Mouse (Mus musculus): ENCODE data around the gene Mmp9. TPM values are rescaled to one million over a fixed set of nuclear protein-coding genes. Genes with fewer than 3 reads are reported as not detected.
A peak's percentile ranks its signal among the peaks of the same experiment; 100 is the strongest.

Mmp9 gene
- polyA plus RNA-seq, 1 experiment from 2014 or later: 46.1 TPM

DNA sequence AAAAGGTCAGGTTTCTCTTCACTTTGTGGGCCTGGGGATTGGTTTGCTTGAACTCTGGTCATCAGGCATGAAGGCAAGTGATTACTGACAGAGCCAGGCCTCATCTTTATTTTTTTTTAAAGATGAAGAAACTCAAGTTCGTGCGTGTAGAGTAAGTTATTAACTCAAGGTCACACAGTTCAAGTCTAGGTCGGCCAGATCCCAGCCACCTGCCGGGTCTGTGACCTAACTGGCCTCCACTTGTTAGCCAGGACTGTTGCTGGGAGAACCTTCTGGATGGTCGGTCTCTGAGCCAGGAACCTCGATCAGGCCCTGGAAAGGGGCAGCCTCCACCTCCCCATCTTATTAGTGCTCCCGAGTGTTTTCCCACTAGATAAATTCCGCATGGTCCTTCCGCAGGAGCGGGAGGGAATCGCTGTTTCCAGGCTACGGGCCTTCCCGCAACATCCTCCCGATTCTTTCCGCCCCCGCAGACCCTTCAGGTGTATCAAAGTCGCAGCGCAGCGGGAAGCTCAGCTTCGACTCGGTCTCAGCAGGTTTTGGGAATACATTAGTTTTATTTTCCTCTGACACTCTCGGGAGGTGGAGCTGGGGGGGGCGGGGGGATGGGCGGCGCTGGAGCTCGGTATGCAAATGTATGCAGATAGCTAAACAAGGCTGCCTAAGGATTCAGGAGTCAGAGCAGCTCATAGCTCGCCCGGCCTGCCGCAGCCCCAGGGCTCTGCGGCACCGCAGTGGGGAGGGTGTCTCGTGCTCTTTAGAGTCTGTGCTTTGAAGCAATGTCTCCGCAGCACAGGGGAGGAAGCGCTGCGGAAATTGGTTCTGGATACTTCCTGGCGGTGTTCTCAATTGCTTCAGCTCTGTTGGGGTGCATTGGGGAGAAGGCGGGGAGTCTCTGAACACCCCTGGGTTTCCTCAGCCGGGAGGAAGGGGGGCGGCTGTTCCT, 2.2 kb upstream of the Mmp9 start:
- H3K4me2 ChIP-seq (replicated peaks): peak overlapping the region; percentile 62
- peak overlapping the region; percentile 18; the same call in 1 of the 2 replicates for H3K9ac ChIP-seq
- peak overlapping the region; percentile 37 for H3K4me3 ChIP-seq (replicated peaks)
- no peak overlapping the region for H3K27ac ChIP-seq (replicated peaks)
- peaks cover 15% of the 10 kb centered on the region for H3K4me1 ChIP-seq
- H3K9me3 ChIP-seq (replicated peaks): no peaks in the 10 kb centered on the region
- peaks cover 30% of the 10 kb centered on the region for H3K27me3 ChIP-seq
- ATAC-seq (ENCODE audit: insufficient number of reproducible peaks, low FRiP score, low TSS enrichment, low read depth): peak; percentile 56; the same call in 1 of the 2 replicates
- no peaks in the 10 kb centered on the region for H3K36me3 ChIP-seq
- 3% methylated on average over 39 of the region's 39 CpGs for WGBS

DNA sequence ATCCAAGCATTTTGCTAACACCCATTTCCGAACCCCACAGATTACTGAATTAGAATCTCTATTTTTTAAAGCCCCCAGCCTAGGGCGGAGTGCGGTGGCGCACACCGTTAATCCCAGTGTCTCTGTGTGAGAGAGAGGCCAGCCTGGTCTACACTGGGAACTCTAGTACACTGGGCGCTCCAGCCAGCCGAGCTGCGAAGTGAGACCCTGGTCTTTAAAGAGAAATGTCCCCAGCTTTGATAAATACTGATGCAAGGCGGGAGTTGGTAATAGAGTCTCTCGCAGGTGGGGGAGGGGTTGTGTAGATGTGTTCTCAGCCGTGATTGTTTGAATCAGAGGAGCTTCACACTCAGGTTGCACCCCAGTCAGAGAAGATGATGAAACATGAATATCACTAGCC, 1.5 kb upstream of the Mmp9 start:
- peaks cover 15% of the 10 kb centered on the region for H3K4me1 ChIP-seq
- no peaks in the 10 kb centered on the region for H3K9me3 ChIP-seq (replicated peaks)
- WGBS: 2% methylated on average over 11 of the region's 11 CpGs
- no peak overlapping the region for H3K27ac ChIP-seq (replicated peaks)
- H3K4me3 ChIP-seq (replicated peaks): peak overlapping the region; percentile 37
- no peaks in the 10 kb centered on the region for H3K36me3 ChIP-seq
- H3K4me2 ChIP-seq (replicated peaks): peak overlapping the region; percentile 62
- no peak for ATAC-seq (ENCODE audit: insufficient number of reproducible peaks, low FRiP score, low TSS enrichment, low read depth)
- H3K9ac ChIP-seq: peak overlapping the region; percentile 18; the same call in 1 of the 2 replicates
- peaks cover 30% of the 10 kb centered on the region for H3K27me3 ChIP-seq

DNA sequence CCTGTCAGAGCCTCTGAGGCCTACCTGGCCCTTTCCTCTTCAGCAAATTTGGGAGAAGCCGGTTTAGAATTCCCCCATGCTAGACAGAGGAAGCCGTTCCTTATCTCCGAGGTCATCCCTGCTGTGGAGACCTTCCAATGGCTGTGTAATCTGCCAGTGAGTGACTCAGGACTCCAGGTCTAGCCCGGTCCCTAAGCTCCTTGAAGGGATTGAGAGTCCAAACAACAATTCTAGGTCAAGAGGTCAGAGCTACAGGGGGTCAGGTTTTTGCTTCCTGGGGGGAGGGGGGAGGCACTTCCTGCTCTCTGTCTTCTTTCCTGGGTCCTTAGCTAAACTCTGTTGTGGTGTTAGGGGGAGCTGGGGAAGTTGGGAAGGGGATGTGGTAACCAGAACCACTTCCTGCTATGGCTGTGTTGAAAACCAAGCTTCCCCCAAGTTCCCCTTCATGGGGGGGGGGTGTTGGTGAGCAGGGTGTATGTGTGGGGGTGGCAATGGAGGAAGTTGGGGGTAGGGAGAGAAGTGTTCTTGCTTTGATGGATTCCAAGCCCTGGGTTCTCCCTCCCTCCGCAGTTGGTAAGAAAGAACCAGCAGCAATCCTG, 2.2 kb downstream of the Mmp9 start:
- no peak for ATAC-seq (ENCODE audit: insufficient number of reproducible peaks, low FRiP score, low TSS enrichment, low read depth)
- Histone ChIP-seq H3K4me1 (peaks cover 19% of the 10 kb centered on the region), H3K9ac (no peak overlapping the region), H3K4me2 (replicated peaks) (no peak overlapping the region), H3K36me3 (no peaks in the 10 kb centered on the region), H3K27me3 (peaks cover 31% of the 10 kb centered on the region), H3K27ac (replicated peaks) (no peak overlapping the region), H3K4me3 (replicated peaks) (no peak overlapping the region), H3K9me3 (replicated peaks) (no peaks in the 10 kb centered on the region)
- WGBS: 18% methylated on average over 5 of the region's 5 CpGs

DNA sequence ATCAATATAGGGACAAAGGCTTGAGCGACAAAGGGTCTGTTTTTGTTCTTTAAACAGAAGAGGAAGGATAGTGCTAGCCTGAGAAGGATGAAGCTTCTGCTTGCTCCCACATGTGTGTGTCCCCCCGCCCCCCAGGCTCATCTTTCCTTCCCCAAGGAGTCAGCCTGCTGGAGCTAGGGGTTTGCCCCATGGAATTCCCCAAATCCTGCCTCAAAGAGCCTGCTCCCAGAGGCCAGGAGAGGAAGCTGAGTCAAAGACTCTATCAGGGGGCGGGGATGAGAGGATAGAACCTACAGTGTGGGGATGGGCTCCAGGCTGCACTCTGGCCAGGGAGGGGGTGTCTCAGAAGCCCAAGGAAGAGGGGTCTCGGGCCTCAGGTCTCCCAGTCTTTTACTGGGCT, 6.9 kb downstream of the Mmp9 start:
- WGBS: 22% methylated on average over 4 of the region's 4 CpGs
- no peaks in the 10 kb centered on the region for H3K9me3 ChIP-seq (replicated peaks)
- peaks cover 20% of the 10 kb centered on the region for H3K4me1 ChIP-seq
- no peak for ATAC-seq (ENCODE audit: insufficient number of reproducible peaks, low FRiP score, low TSS enrichment, low read depth)
- H3K36me3 ChIP-seq: no peaks in the 10 kb centered on the region
- H3K4me3 ChIP-seq (replicated peaks): no peak overlapping the region
- H3K27ac ChIP-seq (replicated peaks): no peak overlapping the region
- H3K4me2 ChIP-seq (replicated peaks): peak overlapping the region; percentile 17; the same call in 1 of the 2 replicates
- H3K9ac ChIP-seq: no peak overlapping the region
- H3K27me3 ChIP-seq: peaks cover 56% of the 10 kb centered on the region

DNA sequence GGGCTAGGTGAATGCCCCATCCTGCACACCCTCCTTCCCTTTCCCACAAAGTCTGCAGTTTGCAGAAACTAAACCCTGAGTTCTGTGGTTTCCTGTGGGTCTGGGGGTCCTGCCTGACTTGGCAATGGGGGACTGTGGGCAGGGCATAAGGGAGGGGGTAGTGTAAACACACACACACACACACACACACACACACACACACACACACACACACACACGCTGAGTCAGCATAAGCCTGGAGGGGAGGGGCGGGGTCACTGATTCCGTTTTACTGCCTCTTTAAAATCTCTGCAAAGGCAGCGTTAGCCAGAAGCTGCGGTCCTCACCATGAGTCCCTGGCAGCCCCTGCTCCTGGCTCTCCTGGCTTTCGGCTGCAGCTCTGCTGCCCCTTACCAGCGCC, 7.3 kb downstream of the Mmp9 start:
- peaks cover 22% of the 10 kb centered on the region for H3K4me1 ChIP-seq
- no peaks in the 10 kb centered on the region for H3K9me3 ChIP-seq (replicated peaks)
- H3K4me2 ChIP-seq (replicated peaks): peak overlapping the region; percentile 17; the same call in 1 of the 2 replicates
- H3K4me3 ChIP-seq (replicated peaks): no peak overlapping the region; the same call in 1 of the 2 replicates
- no peak for ATAC-seq (ENCODE audit: insufficient number of reproducible peaks, low FRiP score, low TSS enrichment, low read depth)
- no peak overlapping the region for H3K9ac ChIP-seq
- H3K27me3 ChIP-seq: peaks cover 60% of the 10 kb centered on the region
- 7% methylated on average over 6 of the region's 7 CpGs for WGBS
- no peaks in the 10 kb centered on the region for H3K36me3 ChIP-seq
- H3K27ac ChIP-seq (replicated peaks): no peak overlapping the region

DNA sequence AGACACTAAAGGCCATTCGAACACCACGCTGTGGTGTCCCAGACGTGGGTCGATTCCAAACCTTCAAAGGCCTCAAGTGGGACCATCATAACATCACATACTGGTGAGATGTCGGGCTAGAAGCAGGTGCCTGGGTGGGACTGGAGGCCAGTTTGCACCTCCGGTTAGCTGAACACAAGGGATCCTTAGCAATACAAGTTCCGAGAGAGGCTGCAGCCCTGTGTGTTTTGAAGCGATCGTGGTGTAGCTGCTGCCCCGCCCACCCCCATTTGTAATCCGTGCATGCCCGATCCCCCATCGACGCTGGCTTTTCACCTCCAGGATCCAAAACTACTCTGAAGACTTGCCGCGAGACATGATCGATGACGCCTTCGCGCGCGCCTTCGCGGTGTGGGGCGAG, 8.4 kb downstream of the Mmp9 start:
- ATAC-seq (ENCODE audit: insufficient number of reproducible peaks, low FRiP score, low TSS enrichment, low read depth): no peak
- H3K27me3 ChIP-seq: peaks cover 71% of the 10 kb centered on the region
- WGBS: 8% methylated on average over 25 of the region's 25 CpGs

DNA sequence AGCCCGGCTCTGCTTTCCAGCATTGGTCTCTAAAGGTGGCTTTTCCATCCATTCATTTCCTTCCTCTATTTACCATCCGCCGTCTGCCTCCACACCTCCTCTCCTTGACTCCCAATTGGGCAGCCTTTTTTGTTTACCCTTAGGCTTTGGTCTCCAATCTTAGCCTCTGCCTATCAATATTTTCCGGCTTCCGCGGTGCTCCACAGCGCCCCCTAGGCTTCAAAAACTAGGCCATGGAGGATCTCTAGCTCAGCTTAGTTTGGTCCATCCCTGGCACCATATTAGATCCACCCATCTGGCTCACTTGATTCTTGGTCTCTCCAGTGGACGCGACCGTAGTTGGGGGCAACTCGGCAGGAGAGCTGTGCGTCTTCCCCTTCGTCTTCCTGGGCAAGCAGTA, 9.9 kb downstream of the Mmp9 start:
- WGBS: 29% methylated on average over 13 of the region's 13 CpGs
- Histone ChIP-seq H3K4me2 (replicated peaks) (no peak overlapping the region), H3K27me3 (peaks cover 84% of the 10 kb centered on the region), H3K27ac (replicated peaks) (no peak overlapping the region), H3K4me3 (replicated peaks) (no peak overlapping the region), H3K36me3 (no peaks in the 10 kb centered on the region), H3K9ac (no peak overlapping the region), H3K4me1 (peaks cover 28% of the 10 kb centered on the region), H3K9me3 (replicated peaks) (no peaks in the 10 kb centered on the region)
- ATAC-seq (ENCODE audit: insufficient number of reproducible peaks, low FRiP score, low TSS enrichment, low read depth): no peak

More for the DNA sequence above, 8.4 kb downstream of the Mmp9 start:
- Histone ChIP-seq H3K9me3 (replicated peaks) (no peaks in the 10 kb centered on the region), H3K27ac (replicated peaks) (no peak overlapping the region), H3K4me1 (peaks cover 28% of the 10 kb centered on the region), H3K9ac (no peak overlapping the region), H3K4me2 (replicated peaks) (peak overlapping the region; percentile 38), H3K4me3 (replicated peaks) (0 out of 2 replicates have a peak overlapping the region, but pooled peaks have one; percentile 21), H3K36me3 (no peaks in the 10 kb centered on the region)

DNA sequence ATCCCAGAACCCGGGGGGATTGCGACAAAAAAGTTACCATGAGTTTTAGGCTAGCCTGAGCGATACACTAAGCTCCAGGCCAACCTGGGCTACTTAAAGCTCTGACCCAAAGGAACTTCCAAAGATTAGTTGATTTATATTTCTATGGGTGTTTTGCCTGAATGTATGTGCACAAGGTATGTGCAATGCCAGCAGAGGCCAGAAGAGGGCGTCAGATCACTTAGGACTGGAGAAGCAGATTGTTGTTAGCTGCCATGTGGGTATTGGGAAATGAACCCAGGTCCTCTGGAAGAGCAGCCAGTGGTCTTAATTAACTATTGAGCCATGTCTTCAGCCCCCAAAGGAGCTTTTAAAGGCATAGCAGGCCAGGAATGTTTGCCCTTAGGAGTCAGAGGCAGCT, 11.2 kb downstream of the Mmp9 start:
- Histone ChIP-seq H3K9me3 (replicated peaks) (no peaks in the 10 kb centered on the region), H3K27me3 (peaks cover 85% of the 10 kb centered on the region), H3K9ac (no peak overlapping the region), H3K4me1 (peaks cover 28% of the 10 kb centered on the region), H3K4me2 (replicated peaks) (no peak overlapping the region), H3K4me3 (replicated peaks) (no peak overlapping the region), H3K36me3 (no peaks in the 10 kb centered on the region), H3K27ac (replicated peaks) (no peak overlapping the region)
- WGBS: 84% methylated on average over 4 of the region's 4 CpGs
- ATAC-seq (ENCODE audit: insufficient number of reproducible peaks, low FRiP score, low TSS enrichment, low read depth): no peak

DNA sequence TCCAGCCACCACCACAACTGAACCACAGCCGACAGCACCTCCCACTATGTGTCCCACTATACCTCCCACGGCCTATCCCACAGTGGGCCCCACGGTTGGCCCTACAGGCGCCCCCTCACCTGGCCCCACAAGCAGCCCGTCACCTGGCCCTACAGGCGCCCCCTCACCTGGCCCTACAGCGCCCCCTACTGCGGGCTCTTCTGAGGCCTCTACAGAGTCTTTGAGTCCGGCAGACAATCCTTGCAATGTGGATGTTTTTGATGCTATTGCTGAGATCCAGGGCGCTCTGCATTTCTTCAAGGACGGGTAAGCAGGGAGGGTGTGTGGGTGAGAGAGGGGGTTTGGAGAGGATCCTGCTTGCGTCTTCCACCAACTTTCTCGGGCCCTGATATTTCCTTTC, 11.9 kb downstream of the Mmp9 start:
- no peak overlapping the region for H3K4me3 ChIP-seq (replicated peaks)
- WGBS: 40% methylated on average over 13 of the region's 13 CpGs

DNA sequence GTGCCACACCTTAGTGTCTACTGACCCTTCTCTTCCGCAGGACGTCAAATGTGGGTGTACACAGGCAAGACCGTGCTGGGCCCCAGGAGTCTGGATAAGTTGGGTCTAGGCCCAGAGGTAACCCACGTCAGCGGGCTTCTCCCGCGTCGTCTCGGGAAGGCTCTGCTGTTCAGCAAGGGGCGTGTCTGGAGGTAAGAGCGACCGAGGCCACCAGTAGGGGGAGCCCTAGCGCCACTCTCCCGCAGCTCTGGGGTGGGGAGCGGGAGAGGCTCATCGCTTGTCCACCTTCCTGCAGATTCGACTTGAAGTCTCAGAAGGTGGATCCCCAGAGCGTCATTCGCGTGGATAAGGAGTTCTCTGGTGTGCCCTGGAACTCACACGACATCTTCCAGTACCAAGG, 12.6 kb downstream of the Mmp9 start:
- H3K9me3 ChIP-seq (replicated peaks): no peaks in the 10 kb centered on the region
- H3K4me1 ChIP-seq: peaks cover 20% of the 10 kb centered on the region
- peak overlapping the region; percentile 31; the same call in 1 of the 2 replicates for H3K4me2 ChIP-seq (replicated peaks)
- no peak for ATAC-seq (ENCODE audit: insufficient number of reproducible peaks, low FRiP score, low TSS enrichment, low read depth)
- no peak overlapping the region for H3K9ac ChIP-seq
- no peak overlapping the region for H3K27ac ChIP-seq (replicated peaks)
- no peak overlapping the region for H3K4me3 ChIP-seq (replicated peaks)
- H3K36me3 ChIP-seq: no peaks in the 10 kb centered on the region
- peaks cover 72% of the 10 kb centered on the region for H3K27me3 ChIP-seq
- under 1% methylated on average over 21 of the region's 21 CpGs for WGBS

More for the DNA sequence above, 11.9 kb downstream of the Mmp9 start:
- no peaks in the 10 kb centered on the region for H3K36me3 ChIP-seq
- no peak overlapping the region for H3K4me2 ChIP-seq (replicated peaks)
- no peak for ATAC-seq (ENCODE audit: insufficient number of reproducible peaks, low FRiP score, low TSS enrichment, low read depth)
- no peak overlapping the region for H3K9ac ChIP-seq
- H3K27ac ChIP-seq (replicated peaks): no peak overlapping the region
- peaks cover 28% of the 10 kb centered on the region for H3K4me1 ChIP-seq
- no peaks in the 10 kb centered on the region for H3K9me3 ChIP-seq (replicated peaks)
- H3K27me3 ChIP-seq: peaks cover 79% of the 10 kb centered on the region

DNA sequence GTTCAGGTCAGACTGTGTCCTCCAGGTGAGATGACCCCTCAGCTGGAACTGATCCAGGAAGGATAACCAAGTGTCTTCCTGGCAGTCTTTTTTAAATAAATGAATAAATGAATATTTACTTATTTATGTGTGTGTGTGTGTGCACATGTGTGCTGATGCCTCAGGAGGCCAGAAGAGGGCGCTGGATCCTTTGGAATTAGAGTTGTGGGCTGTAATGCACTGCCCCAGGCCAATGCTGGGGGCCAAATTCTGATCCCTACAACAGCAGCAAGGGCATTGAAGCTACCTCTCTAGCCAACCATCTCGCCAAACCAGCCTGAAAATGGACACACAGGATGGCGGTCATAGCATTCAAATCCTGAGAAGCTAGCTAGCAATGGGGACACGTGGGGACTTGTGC, 15.1 kb downstream of the Mmp9 start:
- H3K27ac ChIP-seq (replicated peaks): no peak overlapping the region
- 67% methylated on average over 4 of the region's 4 CpGs for WGBS
- no peak overlapping the region for H3K9ac ChIP-seq
- H3K4me2 ChIP-seq (replicated peaks): no peak overlapping the region
- peaks cover 10% of the 10 kb centered on the region for H3K4me1 ChIP-seq
- H3K27me3 ChIP-seq: peaks cover 47% of the 10 kb centered on the region
- no peak overlapping the region for H3K4me3 ChIP-seq (replicated peaks)
- H3K9me3 ChIP-seq (replicated peaks): no peaks in the 10 kb centered on the region
- H3K36me3 ChIP-seq: no peaks in the 10 kb centered on the region
- no peak for ATAC-seq (ENCODE audit: insufficient number of reproducible peaks, low FRiP score, low TSS enrichment, low read depth)
